Mouse (Mus musculus) megakaryocyte, adult 5-6 weeks (primary cell): ENCODE data around the gene Trim27. TPM values are rescaled to one million over a fixed set of nuclear protein-coding genes. Genes with fewer than 3 reads are reported as not detected.

Experiments
- ATAC-seq: 2 replicates; pipeline ENCODE4 v1.8.0; 2016; ENCODE audit warnings: mild to moderate bottlenecking, inconsistent platforms; ENCODE audit not compliant: poor library complexity, severe bottlenecking
- total RNA-seq, 2 experiments: library from RNA; stranded (forward) in 1 of 2; stranded (reverse) in 1 of 2; fragments of 153-499, 151-499 nt in 1 of 2; fragments of 221-1000, 200-1000 nt in 1 of 2; gene quantifications; 2 replicates each; pipeline versions ENCODE4 v1.2.3 to v1.2.4; 2015 to 2017

Gene Trim27
- total RNA-seq, 2 experiments from 2014 or later, result 47.7 to 79.9 TPM

- ATAC-seq, result no peak
Observed at GRCm38 (mm10) chr13:21171600-21172150, 7.6 kb upstream of the Trim27 start.

- peak; percentile 39 for ATAC-seq
Observed at GRCm38 (mm10) chr13:21172241-21173027, 6.8 kb upstream of the Trim27 start.

- no peak for ATAC-seq
Observed at GRCm38 (mm10) chr13:21173072-21173471, 6.2 kb upstream of the Trim27 start.

- ATAC-seq, result no peak
Observed at GRCm38 (mm10) chr13:21176733-21177132, 2.5 kb upstream of the Trim27 start.

- no peak for ATAC-seq
Observed at GRCm38 (mm10) chr13:21177657-21178056, 1.6 kb upstream of the Trim27 start.

- peak; percentile 22 for ATAC-seq
Observed at GRCm38 (mm10) chr13:21178364-21178763, 881 bp upstream of the Trim27 start.

GRCm38 (mm10) chr13:21179724-21180550, 692 bp downstream of the Trim27 start:
- ATAC-seq, result peak; percentile 82

- peak; percentile 51 for ATAC-seq
Observed at GRCm38 (mm10) chr13:21180551-21181530, 1.6 kb downstream of the Trim27 start.

- ATAC-seq, result no peak
Observed at GRCm38 (mm10) chr13:21181996-21182395, 2.8 kb downstream of the Trim27 start.

- no peak for ATAC-seq
Observed at GRCm38 (mm10) chr13:21183066-21183465, 3.8 kb downstream of the Trim27 start.

- ATAC-seq, result no peak
Observed at GRCm38 (mm10) chr13:21183661-21184060, 4.4 kb downstream of the Trim27 start.

- ATAC-seq, result no peak
Observed at GRCm38 (mm10) chr13:21185521-21185920, 6.3 kb downstream of the Trim27 start.

GRCm38 (mm10) chr13:21195406-21196228, 16.4 kb downstream of the Trim27 start:
- no peak for ATAC-seq

- ATAC-seq, result no peak
Observed at GRCm38 (mm10) chr13:21197721-21198120, 18.5 kb downstream of the Trim27 start.

- ATAC-seq, result no peak
Observed at GRCm38 (mm10) chr13:21198313-21198712, 19.1 kb downstream of the Trim27 start.

GRCm38 (mm10) chr13:21199046-21200028, 20.1 kb downstream of the Trim27 start:
- peak; percentile 18; the same call in 1 of the 2 replicates for ATAC-seq

GRCm38 (mm10) chr13:21200043-21200999, 21.1 kb downstream of the Trim27 start:
- peak; percentile 96 for ATAC-seq
